Mouse (Mus musculus) MEL (cell line): ENCODE measurements around the gene Olfr1502. TPM values are rescaled to one million over a fixed set of nuclear protein-coding genes. Genes with fewer than 3 reads are reported as not detected.

ENCODE experiments used
- DNase-seq: peaks from one replicate; pipeline ENCODE4 v3.0.0; 2011; ENCODE audit warnings: low read depth, low spot score
- H3K27ac ChIP-seq: 2 replicates; pipeline ENCODE4 v1.5.1; 2012; ENCODE audit warnings: low read depth, mild to moderate bottlenecking, control low read depth, low read length, moderate library complexity; ENCODE audit not compliant: control insufficient read depth
- H3K27me3 ChIP-seq, 2 experiments: fragments of 150-350 bp in 1 of 2; sonication (generic) in 1 of 2; 2 replicates each; pipeline ENCODE4 v1.6.1; 2012; ENCODE audit warnings: low read length in 2 of 2, mild to moderate bottlenecking in 2 of 2, improper control_type of control experiment in 1 of 2, moderate library complexity in 1 of 2; ENCODE audit not compliant: insufficient read depth in 2 of 2, control insufficient read depth in 1 of 2
- H3K36me3 ChIP-seq, 2 experiments: 2 replicates each; pipeline ENCODE4 v1.6.1; 2012 to 2014; ENCODE audit warnings: low read length in 2 of 2, improper control_type of control experiment in 1 of 2, inconsistent platforms in 1 of 2, mild to moderate bottlenecking in 1 of 2; ENCODE audit not compliant: insufficient read depth in 2 of 2, control insufficient read depth in 1 of 2
- H3K4me1 ChIP-seq, 2 experiments: fragments of 150-350 bp in 1 of 2; sonication (generic) in 1 of 2; 2 replicates each; pipeline ENCODE4 v1.6.1; 2012; ENCODE audit warnings: low read length in 2 of 2, improper control_type of control experiment in 1 of 2, mild to moderate bottlenecking in 1 of 2; ENCODE audit not compliant: insufficient read depth in 2 of 2, control insufficient read depth in 1 of 2
- H3K4me3 ChIP-seq, 2 experiments: fragments of 150-350 bp in 1 of 2; sonication (generic) in 1 of 2; 2 replicates each; pipeline ENCODE4 v1.5.1; 2012; ENCODE audit warnings: low read depth in 2 of 2, low read length in 2 of 2, mild to moderate bottlenecking in 2 of 2, moderate library complexity in 2 of 2, control low read depth in 1 of 2, improper control_type of control experiment in 1 of 2; ENCODE audit not compliant: control insufficient read depth in 1 of 2, insufficient read depth in 1 of 2
- H3K79me2 ChIP-seq: 2 replicates; pipeline ENCODE4 v1.6.1; 2012; ENCODE audit warnings: mild to moderate bottlenecking, low read length, moderate library complexity; ENCODE audit not compliant: control insufficient read depth, poor library complexity, insufficient read depth
- H3K9ac ChIP-seq: 2 replicates; pipeline ENCODE4 v1.6.1; 2012; ENCODE audit warnings: low read depth, mild to moderate bottlenecking, control low read depth, low read length, moderate library complexity; ENCODE audit not compliant: control insufficient read depth, poor library complexity, severe bottlenecking
- H3K9me3 ChIP-seq: fragments of 150-350 bp; sonication (generic); replicated peaks from 2 replicates; pipeline ENCODE4 v1.6.1; 2012; ENCODE audit warnings: mild to moderate bottlenecking, low read length, improper control_type of control experiment, moderate library complexity; ENCODE audit not compliant: insufficient read depth
- CHD1 ChIP-seq: IDR thresholded peaks from 2 replicates; pipeline ENCODE4 v1.6.1; 2012; ENCODE audit warnings: low read depth, mild to moderate bottlenecking, inconsistent platforms, low read length, improper control_type of control experiment
- CTCF ChIP-seq, 3 experiments: IDR thresholded peaks in 2 of 3; conservative IDR thresholded peaks in 1 of 3; 2 replicates each; pipeline ENCODE4 v1.5.1; 2011 to 2012; ENCODE audit warnings: low read length in 3 of 3, low read depth in 2 of 3, mild to moderate bottlenecking in 2 of 3, improper control_type of control experiment in 1 of 3, inconsistent platforms in 1 of 3, mixed read lengths in 1 of 3, moderate library complexity in 1 of 3; ENCODE audit not compliant: control insufficient read depth in 1 of 3, insufficient read depth in 1 of 3, poor library complexity in 1 of 3, severe bottlenecking in 1 of 3
- ELF1 ChIP-seq: IDR thresholded peaks from 2 replicates; pipeline ENCODE4 v1.6.1; 2014; ENCODE audit warnings: low read depth, mild to moderate bottlenecking, inconsistent platforms, low read length, improper control_type of control experiment, moderate library complexity
- EP300 ChIP-seq, 2 experiments: IDR thresholded peaks; 2 replicates each; pipeline ENCODE4 v1.6.1; 2011; ENCODE audit warnings: improper control_type of control experiment in 2 of 2, low read length in 2 of 2, low read depth in 1 of 2, mild to moderate bottlenecking in 1 of 2
- ETS1 ChIP-seq: IDR thresholded peaks from 2 replicates; pipeline ENCODE4 v1.6.1; 2012; ENCODE audit warnings: low read depth, mild to moderate bottlenecking, inconsistent platforms, low read length, improper control_type of control experiment, moderate library complexity
- GABPA ChIP-seq: IDR thresholded peaks from 2 replicates; pipeline ENCODE4 v1.6.1; 2012; ENCODE audit warnings: low read depth, mild to moderate bottlenecking, inconsistent platforms, low read length, improper control_type of control experiment, moderate library complexity
- GATA1 ChIP-seq: IDR thresholded peaks from 2 replicates; pipeline ENCODE4 v1.6.1; 2011; ENCODE audit warnings: low read depth, low read length, improper control_type of control experiment
- HCFC1 ChIP-seq: IDR thresholded peaks from 2 replicates; pipeline ENCODE4 v1.6.1; 2012; ENCODE audit warnings: low read depth, mild to moderate bottlenecking, inconsistent platforms, low read length, improper control_type of control experiment, moderate library complexity
- KAT2A ChIP-seq: conservative IDR thresholded peaks from 2 replicates; pipeline ENCODE4 v1.6.1; 2012; ENCODE audit warnings: low read depth, low read length, improper control_type of control experiment, inconsistent platforms
- MAFK ChIP-seq: IDR thresholded peaks from 2 replicates; pipeline ENCODE4 v1.6.1; 2011; ENCODE audit warnings: low read depth, mild to moderate bottlenecking, low read length, improper control_type of control experiment, borderline replicate concordance
- MAZ ChIP-seq: IDR thresholded peaks from 2 replicates; pipeline ENCODE4 v1.6.1; 2012; ENCODE audit warnings: low read depth, mild to moderate bottlenecking, inconsistent platforms, low read length, improper control_type of control experiment
- MYB ChIP-seq: IDR thresholded peaks from 2 replicates; pipeline ENCODE4 v1.6.1; 2011; ENCODE audit warnings: mild to moderate bottlenecking, low read depth, low read length, improper control_type of control experiment
- MYC ChIP-seq: IDR thresholded peaks from 2 replicates; pipeline ENCODE4 v1.6.1; 2011; ENCODE audit warnings: low read depth, mild to moderate bottlenecking, low read length, improper control_type of control experiment, moderate library complexity
- NELFE ChIP-seq: IDR thresholded peaks from 2 replicates; pipeline ENCODE4 v1.6.1; 2011; ENCODE audit warnings: low read depth, low read length, improper control_type of control experiment
- NRF1 ChIP-seq: IDR thresholded peaks from 2 replicates; pipeline ENCODE4 v1.6.1; 2014; ENCODE audit warnings: low read depth, mild to moderate bottlenecking, inconsistent platforms, low read length, improper control_type of control experiment, moderate library complexity; ENCODE audit not compliant: poor library complexity, insufficient read depth, severe bottlenecking
- POLR2A ChIP-seq, 2 experiments: IDR thresholded peaks; 2 replicates each; pipeline ENCODE4 v1.6.1; 2011 to 2012; ENCODE audit warnings: low read length in 2 of 2, mild to moderate bottlenecking in 2 of 2, control low read depth in 1 of 2, improper control_type of control experiment in 1 of 2, low read depth in 1 of 2, moderate library complexity in 1 of 2; ENCODE audit not compliant: control insufficient read depth in 1 of 2, insufficient read depth in 1 of 2, poor library complexity in 1 of 2
- POLR2AphosphoS5 ChIP-seq: IDR thresholded peaks from 2 replicates; pipeline ENCODE4 v1.6.1; 2012; ENCODE audit warnings: low read depth, borderline replicate concordance, mild to moderate bottlenecking, inconsistent platforms, low read length, moderate library complexity, mixed read lengths
- RCOR1 ChIP-seq: IDR thresholded peaks from 2 replicates; pipeline ENCODE4 v1.6.1; 2012; ENCODE audit warnings: low read depth, mild to moderate bottlenecking, inconsistent platforms, low read length, improper control_type of control experiment
- TAL1 ChIP-seq: IDR thresholded peaks from 2 replicates; pipeline ENCODE4 v1.6.1; 2012; ENCODE audit warnings: mild to moderate bottlenecking, inconsistent platforms, low read length, moderate library complexity, mixed read lengths
- TBP ChIP-seq: IDR thresholded peaks from 2 replicates; pipeline ENCODE4 v1.8.0; 2011; ENCODE audit warnings: low read depth, low read length, improper control_type of control experiment
- TCF12 ChIP-seq: IDR thresholded peaks from 2 replicates; pipeline ENCODE4 v1.6.1; 2014; ENCODE audit warnings: low read depth, mild to moderate bottlenecking, inconsistent platforms, low read length, improper control_type of control experiment, moderate library complexity
- UBTF ChIP-seq: IDR thresholded peaks from 2 replicates; pipeline ENCODE4 v1.6.1; 2012; ENCODE audit warnings: low read depth, mild to moderate bottlenecking, inconsistent platforms, low read length, improper control_type of control experiment, moderate library complexity, borderline replicate concordance; ENCODE audit not compliant: insufficient read depth
- USF1 ChIP-seq: IDR thresholded peaks from 2 replicates; pipeline ENCODE4 v1.6.1; 2014; ENCODE audit warnings: low read depth, mild to moderate bottlenecking, inconsistent platforms, low read length, improper control_type of control experiment, moderate library complexity
- ZKSCAN1 ChIP-seq: IDR thresholded peaks from 2 replicates; pipeline ENCODE4 v1.6.1; 2012; ENCODE audit warnings: low read depth, mild to moderate bottlenecking, inconsistent platforms, low read length, improper control_type of control experiment, moderate library complexity
- ZMIZ1 ChIP-seq: IDR thresholded peaks from 2 replicates; pipeline ENCODE4 v1.6.1; 2012; ENCODE audit warnings: low read depth, mild to moderate bottlenecking, inconsistent platforms, low read length, improper control_type of control experiment, moderate library complexity
- polyA plus RNA-seq, 2 experiments: library from polyadenylated mRNA; stranded (reverse) in 1 of 2; unstranded in 1 of 2; fragments of >175 nt in 1 of 2; fragments of >200 nt in 1 of 2; gene quantifications; 2 replicates each; pipeline versions ENCODE4 v1.2.1 to v1.2.4; 2012; ENCODE audit warnings: low replicate concordance in 2 of 2, low read depth in 1 of 2; ENCODE audit not compliant: insufficient read length in 2 of 2, insufficient read depth in 1 of 2, missing spikeins in 1 of 2
- total RNA-seq: library from RNA; depleted of rRNA; stranded (reverse); fragments of 300-350 nt; gene quantifications from 2 replicates; pipeline ENCODE4 v1.2.3, GENCODE M21; 2012

The Olfr1502 gene
- total and polyA plus RNA-seq, 3 experiments, result not detected

GRCm38 (mm10) chr19:13820847-13821246 lies 40.7 kb upstream of the Olfr1502 start:
- no peak for TF ChIP-seq ZMIZ1
- TF ChIP-seq CTCF (IDR thresholded peaks at IDR 0.05 in 2 of 3, conservative IDR thresholded peaks at IDR 0.05 in 1 of 3; ENCODE audit: control insufficient read depth in 1 of 3, insufficient read depth in 1 of 3, low read depth in 2 of 3, low read length in 3 of 3, poor library complexity in 1 of 3, severe bottlenecking in 1 of 3), result no peak
- peak; percentile 81 for TF ChIP-seq GATA1
- TF ChIP-seq EP300 (IDR thresholded peaks at IDR 0.05; ENCODE audit: low read depth in 1 of 2, low read length in 2 of 2), result peak; percentile 78 to 83
- no peak for TF ChIP-seq NELFE
- TF ChIP-seq ETS1, result peak; percentile 75
- no peak for TF ChIP-seq USF1
- no peak for TF ChIP-seq ZKSCAN1
- peak; percentile 69; the same call in 1 of the 2 replicates for TF ChIP-seq RCOR1
- no peak for TF ChIP-seq KAT2A
- no peak for TF ChIP-seq POLR2A (IDR thresholded peaks at IDR 0.05; ENCODE audit: control insufficient read depth in 1 of 2, insufficient read depth in 1 of 2, low read depth in 1 of 2, low read length in 2 of 2, poor library complexity in 1 of 2)
- TF ChIP-seq ELF1, result no peak
- peak; percentile 81 for TF ChIP-seq TCF12
- TF ChIP-seq CHD1, result no peak
- TF ChIP-seq POLR2AphosphoS5, result no peak
- peak; percentile 37; the same call in 1 of the 2 replicates for TF ChIP-seq TAL1
- no peak for TF ChIP-seq UBTF
- no peak for TF ChIP-seq TBP
- no peak for TF ChIP-seq NRF1
- TF ChIP-seq, all 39 proteins: peak for 6
- no peak overlapping the region for H3K4me3 ChIP-seq
- peaks cover 4 to 5% of the 10 kb centered on the region in 2 experiments for H3K4me1 ChIP-seq
- peaks cover 0 to 6% of the 10 kb centered on the region in 2 experiments; a peak in 2 of 4 replicates for H3K36me3 ChIP-seq
- DNase-seq, result peak; percentile 60
- no peaks in the 10 kb centered on the region for H3K9me3 ChIP-seq
- H3K27ac ChIP-seq, result no peak overlapping the region
- no peaks in the 10 kb centered on the region for H3K79me2 ChIP-seq
- H3K27me3 ChIP-seq, result no peaks in the 10 kb centered on the region
- no peak overlapping the region for H3K9ac ChIP-seq

GRCm38 (mm10) chr19:13828447-13828846 lies 33.1 kb upstream of the Olfr1502 start:
- no peak overlapping the region for H3K9ac ChIP-seq
- TF ChIP-seq GABPA (no peak), ZKSCAN1 (no peak), MYB (no peak), MAFK (no peak), HCFC1 (no peak), ETS1 (no peak), NELFE (no peak), MAZ (no peak), MYC (no peak)
- TF ChIP-seq, all 39 proteins: peak for 0
- H3K79me2 ChIP-seq, result no peaks in the 10 kb centered on the region
- no peaks in the 10 kb centered on the region for H3K27me3 ChIP-seq
- H3K9me3 ChIP-seq, result no peaks in the 10 kb centered on the region
- no peak for DNase-seq
- H3K4me3 ChIP-seq, result no peak overlapping the region
- no peaks in the 10 kb centered on the region for H3K4me1 ChIP-seq
- no peaks in the 10 kb centered on the region for H3K36me3 ChIP-seq
- H3K27ac ChIP-seq, result no peak overlapping the region
